Mouse (Mus musculus) G1E (cell line): Measurements from ENCODE around the gene Kdsr.

ENCODE experiments used
- CTCF ChIP-seq: IDR thresholded peaks from 2 replicates; pipeline ENCODE4 v1.5.1; 2012; ENCODE audit warnings: low read depth, low read length, inconsistent platforms, mixed read lengths
- GATA1 ChIP-seq: IDR thresholded peaks from 2 replicates; pipeline ENCODE4 v1.6.1; 2012; ENCODE audit warnings: borderline replicate concordance, low read length, inconsistent platforms, mixed read lengths
- GATA2 ChIP-seq: IDR thresholded peaks from 2 replicates; pipeline ENCODE4 v1.6.1; 2012; ENCODE audit warnings: low read depth, low read length, inconsistent platforms, borderline replicate concordance
- POLR2AphosphoS5 ChIP-seq: IDR thresholded peaks from 2 replicates; pipeline ENCODE4 v1.6.1; 2012; ENCODE audit warnings: low read depth, low read length, inconsistent platforms; ENCODE audit not compliant: insufficient replicate concordance
- TAL1 ChIP-seq: conservative IDR thresholded peaks from 2 replicates; pipeline ENCODE4 v1.6.1; 2012; ENCODE audit warnings: low read depth, low read length, inconsistent platforms, mixed read lengths

DNA sequence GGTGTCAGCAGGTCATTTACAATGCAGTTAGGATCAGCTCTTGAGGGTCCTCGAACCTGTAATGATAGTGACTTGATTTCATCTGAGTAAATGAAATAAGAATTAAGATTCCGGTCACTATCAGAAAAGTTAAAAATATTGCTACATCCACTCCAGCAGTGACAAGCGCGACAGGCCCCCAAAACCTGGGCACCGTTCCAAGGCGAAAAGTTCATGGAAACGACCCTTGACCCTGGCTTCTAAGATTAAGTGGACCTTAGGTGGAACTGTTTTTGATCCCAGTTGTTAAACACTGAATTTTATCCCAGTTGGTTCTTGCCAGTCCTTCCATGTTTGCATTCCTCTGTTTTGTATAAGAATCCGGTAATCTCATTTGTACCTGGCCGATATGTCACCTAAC lies 14.6 kb upstream of the Kdsr start:
- TF ChIP-seq TAL1 (no peak), CTCF (no peak), GATA1 (no peak), GATA2 (no peak), POLR2AphosphoS5 (no peak)
